Mouse (Mus musculus) MEL (cell line): ENCODE data around the gene 4930404N11Rik. TPM values are rescaled to one million over a fixed set of nuclear protein-coding genes. Genes with fewer than 3 reads are reported as not detected.

Experiments used
- DNase-seq: peaks from one replicate; pipeline ENCODE4 v3.0.0; 2011; ENCODE audit warnings: low read depth, low spot score
- H3K27ac ChIP-seq: 2 replicates; pipeline ENCODE4 v1.5.1; 2012; ENCODE audit warnings: low read depth, mild to moderate bottlenecking, control low read depth, low read length, moderate library complexity; ENCODE audit not compliant: control insufficient read depth
- H3K27me3 ChIP-seq, 2 experiments: fragments of 150-350 bp in 1 of 2; sonication (generic) in 1 of 2; 2 replicates each; pipeline ENCODE4 v1.6.1; 2012; ENCODE audit warnings: low read length in 2 of 2, mild to moderate bottlenecking in 2 of 2, improper control_type of control experiment in 1 of 2, moderate library complexity in 1 of 2; ENCODE audit not compliant: insufficient read depth in 2 of 2, control insufficient read depth in 1 of 2
- H3K36me3 ChIP-seq, 2 experiments: 2 replicates each; pipeline ENCODE4 v1.6.1; 2012 to 2014; ENCODE audit warnings: low read length in 2 of 2, improper control_type of control experiment in 1 of 2, inconsistent platforms in 1 of 2, mild to moderate bottlenecking in 1 of 2; ENCODE audit not compliant: insufficient read depth in 2 of 2, control insufficient read depth in 1 of 2
- H3K4me1 ChIP-seq, 2 experiments: fragments of 150-350 bp in 1 of 2; sonication (generic) in 1 of 2; 2 replicates each; pipeline ENCODE4 v1.6.1; 2012; ENCODE audit warnings: low read length in 2 of 2, improper control_type of control experiment in 1 of 2, mild to moderate bottlenecking in 1 of 2; ENCODE audit not compliant: insufficient read depth in 2 of 2, control insufficient read depth in 1 of 2
- H3K4me3 ChIP-seq, 2 experiments: fragments of 150-350 bp in 1 of 2; sonication (generic) in 1 of 2; 2 replicates each; pipeline ENCODE4 v1.5.1; 2012; ENCODE audit warnings: low read depth in 2 of 2, low read length in 2 of 2, mild to moderate bottlenecking in 2 of 2, moderate library complexity in 2 of 2, control low read depth in 1 of 2, improper control_type of control experiment in 1 of 2; ENCODE audit not compliant: control insufficient read depth in 1 of 2, insufficient read depth in 1 of 2
- H3K79me2 ChIP-seq: 2 replicates; pipeline ENCODE4 v1.6.1; 2012; ENCODE audit warnings: mild to moderate bottlenecking, low read length, moderate library complexity; ENCODE audit not compliant: control insufficient read depth, poor library complexity, insufficient read depth
- H3K9ac ChIP-seq: 2 replicates; pipeline ENCODE4 v1.6.1; 2012; ENCODE audit warnings: low read depth, mild to moderate bottlenecking, control low read depth, low read length, moderate library complexity; ENCODE audit not compliant: control insufficient read depth, poor library complexity, severe bottlenecking
- H3K9me3 ChIP-seq: fragments of 150-350 bp; sonication (generic); replicated peaks from 2 replicates; pipeline ENCODE4 v1.6.1; 2012; ENCODE audit warnings: mild to moderate bottlenecking, low read length, improper control_type of control experiment, moderate library complexity; ENCODE audit not compliant: insufficient read depth
- ELF1 ChIP-seq: IDR thresholded peaks from 2 replicates; pipeline ENCODE4 v1.6.1; 2014; ENCODE audit warnings: low read depth, mild to moderate bottlenecking, inconsistent platforms, low read length, improper control_type of control experiment, moderate library complexity
- GATA1 ChIP-seq: IDR thresholded peaks from 2 replicates; pipeline ENCODE4 v1.6.1; 2011; ENCODE audit warnings: low read depth, low read length, improper control_type of control experiment
- JUND ChIP-seq: IDR thresholded peaks from 2 replicates; pipeline ENCODE4 v1.6.1; 2011; ENCODE audit warnings: low read depth, mild to moderate bottlenecking, improper control_type of control experiment, low read length
- KAT2A ChIP-seq: conservative IDR thresholded peaks from 2 replicates; pipeline ENCODE4 v1.6.1; 2012; ENCODE audit warnings: low read depth, low read length, improper control_type of control experiment, inconsistent platforms
- MAX ChIP-seq: IDR thresholded peaks from 2 replicates; pipeline ENCODE4 v1.6.1; 2011; ENCODE audit warnings: low read length, improper control_type of control experiment
- MEF2A ChIP-seq: IDR thresholded peaks from 2 replicates; pipeline ENCODE4 v1.6.1; 2014; ENCODE audit warnings: low read depth, mild to moderate bottlenecking, inconsistent platforms, low read length, improper control_type of control experiment; ENCODE audit not compliant: poor library complexity, insufficient replicate concordance, severe bottlenecking; ENCODE audit errors: extremely low read depth
- MXI1 ChIP-seq: IDR thresholded peaks from 2 replicates; pipeline ENCODE4 v1.6.1; 2011; ENCODE audit warnings: mild to moderate bottlenecking, low read depth, low read length, improper control_type of control experiment
- MYC ChIP-seq: IDR thresholded peaks from 2 replicates; pipeline ENCODE4 v1.6.1; 2011; ENCODE audit warnings: low read depth, mild to moderate bottlenecking, low read length, improper control_type of control experiment, moderate library complexity
- POLR2AphosphoS5 ChIP-seq: IDR thresholded peaks from 2 replicates; pipeline ENCODE4 v1.6.1; 2012; ENCODE audit warnings: low read depth, borderline replicate concordance, mild to moderate bottlenecking, inconsistent platforms, low read length, moderate library complexity, mixed read lengths
- SIN3A ChIP-seq: IDR thresholded peaks from 2 replicates; pipeline ENCODE4 v1.6.1; 2012; ENCODE audit warnings: low read length, improper control_type of control experiment, inconsistent platforms
- TBP ChIP-seq: IDR thresholded peaks from 2 replicates; pipeline ENCODE4 v1.8.0; 2011; ENCODE audit warnings: low read depth, low read length, improper control_type of control experiment
- USF1 ChIP-seq: IDR thresholded peaks from 2 replicates; pipeline ENCODE4 v1.6.1; 2014; ENCODE audit warnings: low read depth, mild to moderate bottlenecking, inconsistent platforms, low read length, improper control_type of control experiment, moderate library complexity
- ZC3H11A ChIP-seq: IDR thresholded peaks from 2 replicates; pipeline ENCODE4 v1.6.1; 2012; ENCODE audit warnings: low read depth, mild to moderate bottlenecking, inconsistent platforms, low read length, improper control_type of control experiment
- polyA plus RNA-seq, 2 experiments: library from polyadenylated mRNA; stranded (reverse) in 1 of 2; unstranded in 1 of 2; fragments of >175 nt in 1 of 2; fragments of >200 nt in 1 of 2; gene quantifications; 2 replicates each; pipeline versions ENCODE4 v1.2.1 to v1.2.4; 2012; ENCODE audit warnings: low replicate concordance in 2 of 2, low read depth in 1 of 2; ENCODE audit not compliant: insufficient read length in 2 of 2, insufficient read depth in 1 of 2, missing spikeins in 1 of 2
- total RNA-seq: library from RNA; depleted of rRNA; stranded (reverse); fragments of 300-350 nt; gene quantifications from 2 replicates; pipeline ENCODE4 v1.2.3, GENCODE M21; 2012

Gene 4930404N11Rik
- total and polyA plus RNA-seq, 3 experiments = 3.1 to 12.1 TPM; not detected in 1

DNA sequence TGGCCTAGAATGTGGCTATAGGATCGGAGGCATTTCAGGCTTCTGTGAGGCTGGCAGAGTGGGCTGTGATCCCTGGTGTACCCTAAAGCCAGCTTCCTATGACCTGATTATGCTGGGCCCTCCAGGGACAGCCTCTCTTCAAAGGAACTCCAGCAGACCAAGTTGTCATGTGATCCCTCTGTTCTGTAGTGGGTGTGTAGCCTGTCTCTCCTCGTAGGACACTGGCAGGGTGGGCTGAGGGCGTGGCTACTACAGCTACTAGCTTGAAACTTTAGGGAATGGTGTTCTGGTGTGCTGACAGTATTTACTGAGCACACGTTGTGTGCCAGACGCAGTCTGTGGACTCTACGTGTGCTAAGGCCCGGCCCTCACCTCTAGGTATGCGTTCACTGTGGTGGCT lies 4.9 kb downstream of the 4930404N11Rik start:
- Histone ChIP-seq H3K27me3 (no peaks in the 10 kb centered on the region), H3K4me3 (no peak overlapping the region), H3K79me2 (peaks cover 27% of the 10 kb centered on the region), H3K36me3 (peaks cover 0 to 11% of the 10 kb centered on the region in 2 experiments; a peak in 3 of 4 replicates), H3K4me1 (peaks cover 0 to 23% of the 10 kb centered on the region in 2 experiments; a peak in 3 of 4 replicates), H3K9ac (no peak overlapping the region), H3K27ac (no peak overlapping the region), H3K9me3 (no peaks in the 10 kb centered on the region)
- DNase-seq = no peak
- TF ChIP-seq MXI1 (no peak), KAT2A (no peak), USF1 (0 out of 2 replicates have a peak, but pooled peaks have one; percentile 10), MAX (no peak), POLR2AphosphoS5 (no peak), ELF1 (no peak), GATA1 (no peak), MYC (no peak), MEF2A (no peak)

DNA sequence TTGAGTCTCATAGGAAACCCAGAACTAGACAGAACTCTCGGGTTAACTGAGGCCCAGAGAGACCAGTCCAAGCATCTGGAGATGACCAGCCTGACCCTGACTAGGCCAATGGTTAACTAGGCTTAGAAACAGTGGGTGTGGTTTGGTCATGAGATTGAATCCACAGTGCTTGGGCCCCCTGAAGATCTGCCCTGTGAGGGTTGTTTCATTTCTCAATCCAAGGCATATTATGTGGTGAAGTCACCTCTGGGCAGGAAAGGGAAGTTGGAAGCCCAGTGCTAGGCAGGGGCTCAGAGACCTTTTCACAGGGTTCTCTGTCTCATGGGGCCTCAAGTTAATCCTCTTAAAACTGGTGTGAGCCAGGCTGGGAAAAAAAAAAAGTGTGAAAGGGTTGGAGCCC lies 6.8 kb downstream of the 4930404N11Rik start:
- H3K79me2 ChIP-seq = peaks cover 27% of the 10 kb centered on the region
- H3K9ac ChIP-seq = peak overlapping the region; percentile 71
- peak overlapping the region; percentile 49 to 57 for H3K4me3 ChIP-seq
- peaks cover 0 to 17% of the 10 kb centered on the region in 2 experiments; a peak in 3 of 4 replicates for H3K36me3 ChIP-seq
- H3K9me3 ChIP-seq = no peaks in the 10 kb centered on the region
- H3K27me3 ChIP-seq = no peaks in the 10 kb centered on the region
- H3K4me1 ChIP-seq = peaks cover 0 to 27% of the 10 kb centered on the region in 2 experiments; a peak in 3 of 4 replicates
- DNase-seq = peak; percentile 65
- H3K27ac ChIP-seq = peak overlapping the region; percentile 8
- TF ChIP-seq MXI1 = no peak
- TF ChIP-seq SIN3A = peak; percentile 40; the same call in 1 of the 2 replicates
- TF ChIP-seq ZC3H11A = no peak
- TF ChIP-seq USF1 = no peak
- TF ChIP-seq TBP = peak; percentile 62; the same call in 1 of the 2 replicates
- no peak for TF ChIP-seq GATA1

DNA sequence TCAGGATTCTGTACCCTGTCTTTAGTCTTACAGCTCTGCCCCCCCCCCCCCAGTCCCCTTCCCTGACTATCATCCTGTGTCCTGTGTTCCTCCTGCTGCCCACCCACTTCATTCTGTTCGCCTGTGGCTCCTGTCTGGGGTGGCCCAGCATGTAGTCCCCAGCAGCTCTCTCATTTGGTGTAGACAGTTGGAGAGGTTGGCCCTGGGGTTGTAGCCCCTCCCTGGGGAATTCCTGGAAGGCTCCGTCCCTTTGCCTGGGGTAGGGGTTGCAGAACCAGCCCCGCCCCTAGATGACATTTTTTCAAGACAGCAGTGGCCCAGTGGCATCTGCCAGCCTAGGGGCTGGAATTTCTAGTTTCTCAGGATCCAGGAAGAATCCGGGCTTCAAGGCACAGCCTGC lies 7.4 kb downstream of the 4930404N11Rik start:
- peak overlapping the region; percentile 71 for H3K9ac ChIP-seq
- peaks cover 27% of the 10 kb centered on the region for H3K79me2 ChIP-seq
- TF ChIP-seq JUND = no peak
- no peaks in the 10 kb centered on the region for H3K27me3 ChIP-seq
- H3K4me1 ChIP-seq = peaks cover 0 to 27% of the 10 kb centered on the region in 2 experiments; a peak in 3 of 4 replicates
- no peak overlapping the region for H3K27ac ChIP-seq
- H3K36me3 ChIP-seq = peaks cover 0 to 17% of the 10 kb centered on the region in 2 experiments; a peak in 3 of 4 replicates
- DNase-seq = no peak
- peak overlapping the region; percentile 49 to 57 for H3K4me3 ChIP-seq
- H3K9me3 ChIP-seq = no peaks in the 10 kb centered on the region
